Mouse (Mus musculus): ENCODE measurements around the gene Rpa2. TPM values are rescaled to one million over a fixed set of nuclear protein-coding genes. Genes with fewer than 3 reads are reported as not detected.
"Not testable (repeated sequence)": the region's sequence is repeated elsewhere in the genome, so short reads cannot be mapped to it uniquely, and the experiment has no call there.

Gene Rpa2
- polyA plus RNA-seq, 1 experiment from 2014 or later, result 80.2 TPM

DNA sequence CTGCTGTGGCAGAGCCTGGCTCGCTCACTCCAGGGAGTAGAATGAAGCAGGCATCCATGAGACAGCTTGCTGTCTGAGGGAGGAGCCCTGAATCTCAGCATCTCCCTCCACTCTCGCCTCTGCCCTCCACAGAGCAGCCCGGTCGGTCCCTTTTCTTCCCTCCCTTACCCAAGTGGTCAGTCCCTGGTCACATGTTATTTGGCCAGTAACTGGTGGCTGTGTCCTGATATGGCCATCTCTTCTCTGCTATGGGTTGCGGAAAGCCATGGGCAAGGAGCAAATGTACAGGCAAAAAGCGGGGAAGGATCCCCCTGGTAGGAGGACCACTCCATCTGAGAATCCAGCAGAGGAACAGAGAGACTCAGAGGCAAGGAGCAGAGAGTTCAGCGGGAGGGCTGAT lies 27.0 kb downstream of the Rpa2 start:
- Histone ChIP-seq H3K4me2 (peak overlapping the region; percentile 73; the same call in 1 of the 2 replicates), H3K9ac (no peak overlapping the region), H3K4me1 (peaks cover 9% of the 10 kb centered on the region), H3K36me3 (no peaks in the 10 kb centered on the region), H3K27ac (replicated peaks) (no peak overlapping the region), H3K27me3 (replicated peaks) (peaks cover 44% of the 10 kb centered on the region), H3K9me3 (no peaks in the 10 kb centered on the region), H3K4me3 (peak overlapping the region; percentile 51; the same call in 1 of the 2 replicates)
- WGBS, result 56% methylated on average over 7 of the region's 7 CpGs
- no peak for ATAC-seq (ENCODE audit: extremely low read depth, insufficient number of reproducible peaks, low FRiP score, low TSS enrichment)

- Histone ChIP-seq H3K9ac (peak within 1 kb of the TSS; percentile 75), H3K4me3 (peak within 1 kb of the TSS; percentile 51), H3K4me2 (peak within 1 kb of the TSS; percentile 73), H3K36me3 (no peaks in the 10 kb centered on the region), H3K27me3 (replicated peaks) (peaks cover 44% of the 10 kb centered on the region), H3K9me3 (no peaks in the 10 kb centered on the region), H3K4me1 (peaks cover 9% of the 10 kb centered on the region), H3K27ac (replicated peaks) (no peak within 1 kb of the TSS)
- no peak for ATAC-seq (ENCODE audit: extremely low read depth, insufficient number of reproducible peaks, low FRiP score, low TSS enrichment)
- WGBS, result under 1% methylated on average over 21 of the region's 21 CpGs
Measured at GRCm38 (mm10) chr4:132796196-132796886, 28.2 kb downstream of the Rpa2 start, which contains the start of gene Themis2. Gene Themis2, minus strand, starts transcription at chr4:132796387.

DNA sequence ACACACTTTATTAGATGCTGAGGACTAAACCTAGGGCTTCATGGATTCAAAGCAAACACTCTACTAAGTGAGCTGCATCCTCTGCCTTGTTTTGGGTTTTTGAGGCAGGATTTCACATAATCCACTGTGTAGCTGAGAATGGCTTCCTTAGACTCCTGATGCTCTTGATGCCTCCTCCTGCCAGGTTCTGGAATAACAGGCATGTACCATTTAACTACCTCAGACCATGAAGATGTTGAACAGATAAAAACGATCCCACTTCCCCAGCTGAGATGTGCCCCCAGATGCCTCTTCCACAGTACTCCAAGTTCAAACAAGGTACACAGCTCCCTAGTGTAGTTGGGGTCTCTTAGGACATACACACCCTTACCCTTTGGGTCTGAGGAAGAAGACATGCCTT lies 29.3 kb downstream of the Rpa2 start:
- peaks cover 9% of the 10 kb centered on the region for H3K4me1 ChIP-seq
- 60% methylated on average over 1 of the region's 1 CpGs for WGBS
- peaks cover 44% of the 10 kb centered on the region for H3K27me3 ChIP-seq (replicated peaks)
- ATAC-seq (ENCODE audit: extremely low read depth, insufficient number of reproducible peaks, low FRiP score, low TSS enrichment), result no peak
- no peak overlapping the region for H3K9ac ChIP-seq
- no peaks in the 10 kb centered on the region for H3K9me3 ChIP-seq
- no peak overlapping the region for H3K27ac ChIP-seq (replicated peaks)
- H3K36me3 ChIP-seq, result no peaks in the 10 kb centered on the region
- H3K4me2 ChIP-seq, result no peak overlapping the region
- no peak overlapping the region for H3K4me3 ChIP-seq

DNA sequence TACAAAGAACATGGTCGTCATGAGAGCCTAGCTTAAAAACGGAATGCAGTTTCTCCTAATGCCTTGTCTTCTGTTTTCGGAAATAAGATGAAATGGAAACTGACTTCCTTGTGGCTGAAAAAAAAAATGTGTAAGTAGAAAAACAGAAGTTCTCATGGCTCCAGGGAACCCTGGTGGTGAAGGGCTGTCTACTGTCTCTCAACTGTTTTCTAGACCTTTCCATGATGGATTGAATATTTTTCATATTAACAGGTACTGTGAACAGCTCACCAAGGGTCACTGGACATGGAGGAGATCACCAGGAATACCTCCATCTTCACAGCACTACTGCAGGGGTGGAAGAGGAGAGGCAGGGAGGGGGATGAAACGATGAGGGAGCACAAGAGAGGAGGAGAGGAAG lies 29.9 kb downstream of the Rpa2 start:
- no peak for ATAC-seq (ENCODE audit: extremely low read depth, insufficient number of reproducible peaks, low FRiP score, low TSS enrichment)
- no peak overlapping the region for H3K4me2 ChIP-seq
- WGBS, result 56% methylated on average over 4 of the region's 4 CpGs
- H3K4me3 ChIP-seq, result no peak overlapping the region
- no peak overlapping the region for H3K27ac ChIP-seq (replicated peaks)
- H3K36me3 ChIP-seq, result no peaks in the 10 kb centered on the region
- H3K9ac ChIP-seq, result no peak overlapping the region
- peaks cover 9% of the 10 kb centered on the region for H3K4me1 ChIP-seq
- H3K9me3 ChIP-seq, result no peaks in the 10 kb centered on the region
- peaks cover 39% of the 10 kb centered on the region for H3K27me3 ChIP-seq (replicated peaks)

GRCm38 (mm10) chr4:132798666-132799065 lies 30.5 kb downstream of the Rpa2 start:
- not testable (repeated sequence) for H3K36me3 ChIP-seq; ATAC-seq (ENCODE audit: extremely low read depth, insufficient number of reproducible peaks, low FRiP score, low TSS enrichment); H3K27ac ChIP-seq (replicated peaks); H3K4me1 ChIP-seq; H3K4me3 ChIP-seq; H3K9ac ChIP-seq; H3K4me2 ChIP-seq; H3K9me3 ChIP-seq
- WGBS, result 75% methylated on average over 3 of the region's 3 CpGs
- H3K27me3 ChIP-seq (replicated peaks), result peaks cover 38% of the 10 kb centered on the region

DNA sequence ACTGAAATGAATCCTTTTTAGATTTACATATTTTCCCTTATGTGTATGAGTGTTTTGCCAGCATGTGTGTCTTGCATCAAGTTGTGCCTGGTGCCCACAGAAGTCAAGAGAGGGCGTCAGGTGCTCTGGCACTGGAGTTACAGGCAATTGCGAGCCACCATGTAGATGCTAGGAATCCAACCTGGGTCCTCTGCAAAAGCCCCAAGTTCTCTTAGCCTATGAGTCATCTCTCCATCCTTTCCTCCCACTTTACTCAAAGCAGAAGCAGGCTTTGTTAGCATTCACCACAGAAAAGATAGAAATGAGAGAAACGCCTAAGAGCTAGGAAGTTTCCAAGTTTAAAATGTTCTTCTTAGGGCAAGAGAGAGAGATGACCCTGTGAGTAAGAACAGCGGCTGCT lies 31.7 kb downstream of the Rpa2 start:
- Histone ChIP-seq H3K27me3 (replicated peaks) (peaks cover 26% of the 10 kb centered on the region), H3K9me3 (no peaks in the 10 kb centered on the region), H3K4me1 (peaks cover 9% of the 10 kb centered on the region), H3K4me3 (no peak overlapping the region), H3K27ac (replicated peaks) (no peak overlapping the region), H3K9ac (no peak overlapping the region), H3K4me2 (no peak overlapping the region), H3K36me3 (no peaks in the 10 kb centered on the region)
- ATAC-seq (ENCODE audit: extremely low read depth, insufficient number of reproducible peaks, low FRiP score, low TSS enrichment), result no peak
- 76% methylated on average over 4 of the region's 4 CpGs for whole genome bisulfite sequencing

DNA sequence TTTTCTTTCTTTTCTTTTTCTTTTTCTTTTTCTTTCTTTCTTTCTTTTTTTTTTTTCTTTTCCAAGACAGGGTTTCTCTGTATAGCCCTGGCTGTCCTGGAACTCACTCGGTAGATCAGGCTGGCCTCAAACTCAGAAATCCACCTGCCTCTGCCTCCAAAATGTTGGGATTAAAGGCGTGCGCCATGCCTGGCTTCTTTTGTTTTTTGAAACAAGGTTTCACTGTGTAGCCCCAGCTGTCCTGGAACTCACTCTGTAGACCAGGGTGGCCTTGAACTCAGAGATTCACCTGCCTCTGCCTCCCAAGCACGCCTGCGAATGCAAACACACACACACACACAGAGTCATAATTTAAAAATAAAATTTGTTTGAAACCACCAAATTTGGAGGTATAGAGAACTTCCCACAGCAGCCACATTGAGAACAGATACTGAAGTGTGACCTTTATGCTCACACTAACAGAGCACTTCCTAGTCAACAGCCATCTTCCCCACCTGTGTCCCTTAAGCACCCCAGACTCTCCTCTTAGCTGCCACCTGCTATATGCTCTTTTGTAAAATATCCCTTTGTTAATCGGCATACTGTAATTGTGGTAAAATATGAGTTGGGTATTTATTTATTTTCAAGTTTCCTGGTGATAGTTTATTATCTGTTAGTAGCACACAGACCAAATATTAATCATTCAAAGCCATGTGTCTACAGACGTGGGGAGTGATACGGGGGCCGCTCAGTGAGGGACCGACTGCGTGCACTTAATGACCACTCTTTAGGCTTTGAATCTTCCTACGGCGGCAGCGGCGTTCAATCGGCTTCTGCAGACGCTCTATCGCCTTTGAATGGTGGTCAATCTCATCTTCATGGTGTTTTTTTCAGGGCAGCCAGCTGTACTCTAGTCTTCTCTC lies 33.3 kb downstream of the Rpa2 start:
- Histone ChIP-seq H3K4me3 (no peak overlapping the region), H3K27ac (replicated peaks) (0 out of 2 replicates have a peak overlapping the region, but pooled peaks have one; percentile 1), H3K4me2 (peak overlapping the region; percentile 22; the same call in 1 of the 2 replicates), H3K27me3 (replicated peaks) (peaks cover 11% of the 10 kb centered on the region), H3K36me3 (no peaks in the 10 kb centered on the region), H3K9ac (no peak overlapping the region), H3K9me3 (no peaks in the 10 kb centered on the region), H3K4me1 (peaks cover 6% of the 10 kb centered on the region)
- no peak for ATAC-seq (ENCODE audit: extremely low read depth, insufficient number of reproducible peaks, low FRiP score, low TSS enrichment)
- 86% methylated on average over 18 of the region's 18 CpGs for WGBS

DNA sequence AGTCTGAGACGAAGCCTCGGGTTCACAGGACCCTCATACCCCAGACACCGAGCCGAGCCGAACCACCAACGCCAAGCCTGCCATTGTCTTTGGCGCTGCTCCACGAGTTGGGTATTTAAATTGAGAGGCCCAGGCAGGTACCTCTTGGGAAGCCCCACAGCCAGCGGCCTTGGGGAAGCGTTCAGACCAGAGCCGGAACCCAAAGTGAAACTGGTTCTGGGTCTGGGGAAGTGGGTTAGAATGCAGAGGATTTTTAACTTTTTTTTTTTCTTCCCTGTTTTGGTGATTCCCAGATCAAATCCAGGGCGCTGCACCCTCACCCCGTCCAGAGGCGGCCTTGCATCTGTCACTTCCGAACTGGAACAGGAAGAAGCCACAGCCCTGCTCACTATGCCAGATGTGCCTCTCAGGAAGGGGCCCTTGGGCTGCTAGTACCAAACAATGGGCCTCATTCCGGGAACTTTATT lies 34.1 kb downstream of the Rpa2 start:
- Histone ChIP-seq H3K27ac (replicated peaks) (0 out of 2 replicates have a peak overlapping the region, but pooled peaks have one; percentile 1), H3K4me2 (peak overlapping the region; percentile 22; the same call in 1 of the 2 replicates), H3K4me1 (peaks cover 6% of the 10 kb centered on the region), H3K27me3 (replicated peaks) (peaks cover 7% of the 10 kb centered on the region), H3K9ac (no peak overlapping the region), H3K36me3 (no peaks in the 10 kb centered on the region), H3K9me3 (no peaks in the 10 kb centered on the region), H3K4me3 (no peak overlapping the region)
- ATAC-seq (ENCODE audit: extremely low read depth, insufficient number of reproducible peaks, low FRiP score, low TSS enrichment), result no peak; the same call in 1 of the 2 replicates
- 51% methylated on average over 16 of the region's 16 CpGs for WGBS

DNA sequence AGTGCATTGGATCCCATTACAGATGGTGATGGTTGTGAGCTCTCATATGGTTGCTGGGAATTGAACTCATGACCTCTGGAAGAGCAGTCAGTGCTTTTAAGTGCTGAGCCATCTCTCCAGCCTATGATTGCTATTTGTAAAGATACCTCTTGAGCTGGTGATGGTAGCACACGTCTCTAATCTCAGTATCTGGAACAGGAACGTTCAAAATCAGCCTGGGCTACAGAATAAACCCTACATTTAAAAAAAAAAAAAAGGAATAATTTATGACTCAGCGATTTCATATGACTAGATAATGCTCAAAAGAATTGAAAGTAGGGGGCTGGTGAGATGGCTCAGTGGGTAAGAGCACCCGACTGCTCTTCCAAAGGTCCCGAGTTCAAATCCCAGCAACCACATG lies 35.1 kb downstream of the Rpa2 start:
- no peak for ATAC-seq (ENCODE audit: extremely low read depth, insufficient number of reproducible peaks, low FRiP score, low TSS enrichment)
- H3K4me1 ChIP-seq, result peaks cover 12% of the 10 kb centered on the region
- H3K9ac ChIP-seq, result no peak overlapping the region
- no peak overlapping the region for H3K4me2 ChIP-seq
- H3K27me3 ChIP-seq (replicated peaks), result no peaks in the 10 kb centered on the region
- WGBS, result 84% methylated on average over 5 of the region's 5 CpGs
- H3K9me3 ChIP-seq, result no peaks in the 10 kb centered on the region
- no peaks in the 10 kb centered on the region for H3K36me3 ChIP-seq
- H3K4me3 ChIP-seq, result no peak overlapping the region
- H3K27ac ChIP-seq (replicated peaks), result no peak overlapping the region

GRCm38 (mm10) chr4:132803876-132804275 lies 35.7 kb downstream of the Rpa2 start:
- 94% methylated on average over 7 of the region's 7 CpGs for WGBS
- Histone ChIP-seq H3K9me3 (no peaks in the 10 kb centered on the region), H3K4me2 (no peak overlapping the region), H3K4me3 (no peak overlapping the region), H3K36me3 (no peaks in the 10 kb centered on the region), H3K27me3 (replicated peaks) (no peaks in the 10 kb centered on the region), H3K27ac (replicated peaks) (no peak overlapping the region), H3K9ac (no peak overlapping the region), H3K4me1 (peaks cover 18% of the 10 kb centered on the region)
- no peak for ATAC-seq (ENCODE audit: extremely low read depth, insufficient number of reproducible peaks, low FRiP score, low TSS enrichment)

DNA sequence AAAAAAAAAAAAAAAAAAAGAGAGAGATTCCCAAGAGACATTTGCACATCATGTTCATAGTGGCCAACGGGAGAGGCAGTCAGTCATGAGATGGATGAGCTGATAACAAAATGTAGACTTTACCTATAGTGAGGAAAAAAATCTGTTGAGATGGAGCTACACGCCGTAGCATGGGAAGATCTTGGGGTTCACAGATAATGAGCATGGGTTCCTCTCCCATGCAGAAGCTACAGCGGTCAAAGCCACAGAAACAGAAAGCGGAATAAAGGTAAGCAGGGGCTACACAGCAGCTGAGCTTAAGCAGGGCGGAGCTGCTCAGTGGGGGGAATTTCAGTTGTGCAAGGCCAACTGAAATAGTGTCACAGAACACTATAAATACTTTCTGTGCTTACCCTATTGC lies 36.2 kb downstream of the Rpa2 start:
- H3K27ac ChIP-seq (replicated peaks), result no peak overlapping the region
- no peak overlapping the region for H3K4me2 ChIP-seq
- no peaks in the 10 kb centered on the region for H3K9me3 ChIP-seq
- ATAC-seq (ENCODE audit: extremely low read depth, insufficient number of reproducible peaks, low FRiP score, low TSS enrichment), result no peak
- no peak overlapping the region for H3K9ac ChIP-seq
- peaks cover 20% of the 10 kb centered on the region for H3K4me1 ChIP-seq
- H3K27me3 ChIP-seq (replicated peaks), result no peaks in the 10 kb centered on the region
- H3K4me3 ChIP-seq, result no peak overlapping the region
- H3K36me3 ChIP-seq, result no peaks in the 10 kb centered on the region
- WGBS, result 83% methylated on average over 6 of the region's 6 CpGs
